Mouse (Mus musculus): ENCODE measurements around the gene Rpp38. TPM values are rescaled to one million over a fixed set of nuclear protein-coding genes. Genes with fewer than 3 reads are reported as not detected.

The Rpp38 gene
- 7.6 and 7.9 TPM in 2 replicates for total RNA-seq (2015)
- total RNA-seq (2017), result 1.5 and 1.7 TPM in 2 replicates

DNA sequence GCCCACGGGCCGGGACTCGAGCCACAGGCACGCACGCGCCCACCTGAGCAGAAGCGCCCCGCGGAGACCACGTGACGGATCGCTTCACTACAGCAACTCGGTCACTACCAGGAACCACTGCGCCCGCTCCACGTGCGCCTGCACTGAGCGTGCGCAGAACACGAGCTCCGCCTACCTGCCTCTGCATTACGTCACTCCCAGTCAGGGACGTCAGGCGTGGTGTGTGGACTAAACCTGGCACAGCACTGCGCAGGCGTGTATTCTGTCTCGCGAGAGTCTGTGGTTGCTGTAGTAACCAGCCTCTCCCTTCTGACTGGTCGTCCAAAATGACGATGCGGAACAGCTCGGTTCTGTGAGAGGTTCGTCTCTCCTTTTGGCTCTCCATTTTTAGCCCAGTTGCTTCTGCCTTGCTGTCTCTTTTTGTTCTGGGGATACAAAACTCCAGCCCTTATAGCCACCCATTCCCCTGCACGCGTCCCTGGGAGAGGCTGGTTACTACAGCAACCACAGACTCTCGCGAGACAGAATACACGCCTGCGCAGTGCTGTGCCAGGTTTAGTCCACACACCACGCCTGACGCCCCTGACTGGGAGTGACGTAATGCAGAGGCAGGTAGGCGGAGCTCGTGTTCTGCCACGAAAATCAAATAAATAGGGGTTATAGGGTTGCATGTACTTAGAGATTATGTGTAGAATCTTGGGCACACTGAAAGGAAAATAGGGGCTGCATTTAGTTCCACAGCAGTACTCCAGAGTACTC, at the start of gene Rpp38:
Gene Rpp38, minus strand, starts transcription at position 160 of the 759 bp plus-strand sequence.
- peak; percentile 88 for ATAC-seq (ENCODE audit: poor library complexity, severe bottlenecking)

DNA sequence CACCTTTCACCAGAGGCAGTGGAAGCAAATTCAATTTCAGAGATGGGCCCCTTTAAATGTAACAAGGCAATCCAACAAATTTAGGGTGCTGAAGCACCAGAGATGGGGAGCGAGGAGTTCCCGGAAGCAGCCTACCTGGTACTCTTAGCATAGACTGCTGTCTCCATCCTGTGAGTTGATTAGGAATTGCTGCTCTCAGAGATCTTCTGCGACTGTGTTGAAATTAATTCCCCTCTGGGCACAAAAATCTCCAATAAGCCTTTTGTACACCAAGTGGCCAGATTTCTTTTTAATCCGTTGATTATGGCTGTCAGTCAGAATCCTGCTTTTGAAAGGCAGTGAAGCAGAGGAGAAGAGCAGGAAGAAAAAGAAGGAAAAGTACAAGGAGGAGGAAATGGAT, 32.7 kb upstream of the Rpp38 start:
- ATAC-seq (ENCODE audit: poor library complexity, severe bottlenecking), result no peak

DNA sequence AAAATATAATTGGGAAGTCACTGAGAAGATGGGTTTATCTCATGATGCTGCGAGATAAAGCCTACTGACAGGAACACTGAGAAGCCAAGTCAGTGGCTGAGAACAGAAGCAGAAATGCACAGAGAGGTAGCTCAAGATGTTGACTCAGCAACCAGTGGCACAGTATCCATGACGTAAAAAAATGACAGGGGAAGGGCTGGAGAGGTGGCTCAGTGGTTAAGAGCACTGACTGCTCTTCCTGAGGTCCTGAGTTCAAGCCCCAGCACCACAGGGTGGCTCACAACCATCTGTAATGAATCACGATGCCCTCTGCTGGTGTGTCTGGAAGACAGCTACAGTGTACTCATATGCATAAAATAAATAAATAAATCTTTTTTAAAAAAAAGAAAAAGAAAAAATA, 28.6 kb upstream of the Rpp38 start:
- ATAC-seq (ENCODE audit: poor library complexity, severe bottlenecking), result no peak

DNA sequence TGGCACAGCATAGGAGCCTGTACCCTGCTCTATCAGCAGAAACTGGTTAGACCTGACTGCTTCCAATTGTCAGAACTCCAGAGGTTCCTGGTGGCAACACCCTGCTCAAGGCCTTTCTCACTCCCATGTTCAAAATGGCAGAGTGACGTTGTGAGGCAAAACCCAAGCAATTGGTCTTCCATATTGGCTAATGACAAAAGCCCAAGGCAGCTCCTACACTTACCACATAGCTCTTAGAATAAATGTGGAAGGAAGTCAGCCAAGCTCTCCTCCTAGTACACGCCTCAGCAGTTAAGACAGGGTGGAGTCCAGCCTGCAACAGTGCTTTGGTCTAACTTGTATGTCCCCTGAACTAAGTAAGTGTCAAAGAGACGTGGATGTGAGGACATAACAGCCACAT, 25.4 kb upstream of the Rpp38 start:
- no peak for ATAC-seq (ENCODE audit: poor library complexity, severe bottlenecking)

DNA sequence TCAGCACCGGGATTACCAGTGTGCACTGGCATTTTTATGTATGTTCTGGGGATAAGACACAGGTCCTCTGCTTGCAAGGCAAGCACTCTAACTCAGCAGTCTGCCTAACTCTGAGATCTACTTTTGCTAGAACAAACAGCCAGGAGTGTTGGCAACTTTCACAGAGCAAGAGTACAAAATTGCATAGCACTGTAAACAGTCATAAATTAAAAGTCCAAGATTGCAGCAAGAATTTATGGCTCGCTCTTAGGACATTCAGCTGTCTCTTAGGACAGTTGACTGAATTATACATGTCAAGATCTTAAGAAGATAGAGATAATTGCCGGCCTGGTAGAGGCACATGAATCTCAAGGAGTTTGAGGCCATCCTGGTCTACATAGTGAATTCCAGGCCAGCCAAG, 23.9 kb upstream of the Rpp38 start:
- no peak for ATAC-seq (ENCODE audit: poor library complexity, severe bottlenecking)

DNA sequence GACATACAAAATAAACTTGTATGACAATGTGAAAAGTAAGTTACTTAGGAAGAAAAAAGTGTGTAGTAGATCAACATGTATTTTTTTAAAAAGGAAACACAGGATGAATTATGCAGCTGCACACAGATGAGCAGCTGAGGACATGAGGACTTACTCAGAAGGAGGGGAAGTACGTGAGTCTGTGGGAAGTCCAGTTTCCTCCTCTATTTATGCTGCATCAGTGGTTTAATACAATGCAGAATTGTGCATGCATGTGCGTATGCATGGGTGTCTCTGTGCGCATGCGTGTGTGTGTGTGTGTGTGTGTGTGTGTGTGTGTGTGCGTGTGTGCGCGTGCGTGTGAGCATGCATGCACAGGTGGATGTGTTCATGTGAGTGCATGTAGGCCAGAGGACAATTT, 23.4 kb upstream of the Rpp38 start:
- no peak for ATAC-seq (ENCODE audit: poor library complexity, severe bottlenecking)

DNA sequence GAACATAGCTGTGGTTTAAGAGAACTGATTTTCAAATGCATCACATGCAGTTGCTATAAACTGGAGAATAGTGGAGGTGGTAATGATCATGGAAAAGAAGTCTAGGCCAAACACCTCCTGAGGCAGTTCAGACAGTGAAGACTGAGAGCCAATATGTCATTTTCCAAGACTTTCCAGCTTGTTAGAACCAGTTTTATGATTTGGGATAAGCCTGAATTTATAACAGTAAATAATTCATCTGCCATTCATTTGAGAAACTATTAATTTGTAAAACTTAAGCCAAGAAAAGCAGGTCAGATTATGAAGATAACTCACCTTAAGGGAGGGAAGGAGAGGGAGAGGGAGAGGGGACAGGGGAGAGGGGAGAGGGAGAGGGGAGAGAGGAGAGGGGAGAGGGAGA, 20.7 kb upstream of the Rpp38 start:
- no peak for ATAC-seq (ENCODE audit: poor library complexity, severe bottlenecking)

DNA sequence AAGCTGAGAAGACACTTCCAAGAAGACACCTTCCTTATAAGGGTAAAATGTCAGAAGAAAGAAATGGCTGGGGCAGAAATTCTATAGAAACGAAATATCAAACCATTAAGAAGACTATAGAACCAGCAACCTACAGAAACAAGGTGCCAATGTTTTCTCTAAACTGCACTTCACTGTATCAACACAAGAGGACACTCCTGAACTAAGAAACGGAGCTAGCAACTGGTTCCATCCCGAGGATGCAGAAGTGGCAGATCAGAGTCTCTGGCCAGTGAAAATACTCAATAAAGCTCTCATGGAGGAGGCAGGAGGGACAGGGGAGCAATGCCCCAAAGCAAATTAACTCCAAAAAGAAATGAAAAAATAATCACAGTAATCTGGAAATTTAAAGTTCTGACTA, 16.5 kb upstream of the Rpp38 start:
- 0 out of 2 replicates have a peak, but pooled peaks have one; percentile 47 for ATAC-seq (ENCODE audit: poor library complexity, severe bottlenecking)

DNA sequence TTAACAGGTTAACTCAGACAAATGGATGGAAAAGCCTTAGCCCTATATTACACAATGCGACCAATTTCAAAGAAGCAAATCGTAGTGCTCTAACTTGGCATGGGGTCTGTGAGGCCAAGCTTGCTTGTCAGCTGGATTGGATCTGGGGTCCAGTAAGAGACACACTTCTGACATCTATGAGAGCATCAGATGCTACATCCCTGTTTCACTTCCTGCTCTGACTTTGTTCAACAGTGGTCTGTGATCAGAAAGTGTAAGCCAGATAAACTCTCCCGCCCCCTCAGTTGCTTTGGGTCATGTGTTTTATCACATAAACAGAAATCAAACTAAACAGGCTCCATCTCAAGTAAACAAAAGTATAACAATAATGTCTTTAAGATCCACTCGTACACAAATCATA, 16.0 kb upstream of the Rpp38 start:
- ATAC-seq (ENCODE audit: poor library complexity, severe bottlenecking), result no peak

DNA sequence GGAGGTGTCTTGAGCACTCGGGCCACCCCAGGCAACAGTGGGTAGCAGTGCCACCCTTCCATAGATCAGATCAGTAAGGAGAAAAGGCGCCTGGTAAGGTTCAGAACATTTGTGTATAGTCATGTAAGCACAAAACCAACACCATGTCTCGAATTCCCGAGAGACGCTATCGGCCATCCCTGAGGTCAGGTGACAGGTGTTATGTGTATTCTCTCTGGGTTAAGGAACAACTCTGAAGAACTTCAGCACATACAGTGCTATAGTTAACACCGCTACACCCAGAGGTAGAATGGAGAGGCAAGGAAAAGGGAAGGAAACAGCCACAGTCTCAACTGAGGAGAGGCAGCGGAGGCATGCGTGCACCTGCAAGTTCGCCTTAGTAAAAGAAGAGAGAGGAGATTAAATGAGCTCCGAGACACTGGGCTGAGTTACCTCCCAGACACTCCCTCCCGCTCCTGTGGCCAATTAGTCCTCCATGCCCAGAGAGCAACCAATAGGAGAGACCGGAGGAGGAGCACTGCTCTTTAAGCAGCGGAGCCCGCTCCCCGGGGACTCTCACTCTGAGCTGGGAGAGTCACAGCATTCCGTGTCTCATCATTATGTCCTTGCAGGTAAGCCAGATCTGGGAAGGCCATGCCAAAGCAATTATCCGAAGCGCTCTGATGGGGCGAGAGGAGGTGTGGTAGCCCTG, 3.3 kb upstream of the Rpp38 start, which contains the start of gene Acbd7:
Gene Acbd7, plus strand, starts transcription at position 558 of the 691 bp plus-strand sequence.
- peak; percentile 26 for ATAC-seq (ENCODE audit: poor library complexity, severe bottlenecking)

DNA sequence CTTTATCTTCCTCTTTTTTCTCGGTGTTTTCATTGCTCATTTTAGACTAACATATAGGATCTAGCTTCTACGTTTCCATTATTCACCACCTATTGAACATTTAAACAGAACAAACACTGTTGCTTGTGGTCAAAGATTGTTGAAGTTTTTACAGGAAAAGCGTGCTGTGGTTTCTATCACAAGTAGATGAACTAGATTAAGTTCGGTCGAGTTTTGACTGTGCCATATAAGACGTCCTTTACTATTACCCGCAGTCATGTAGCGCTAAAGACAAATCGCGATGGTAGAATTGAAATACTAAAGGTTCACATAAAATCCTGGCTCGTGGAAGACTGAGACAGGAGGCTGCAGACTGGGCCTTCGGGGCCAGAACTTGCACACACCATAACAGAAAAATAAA, 1.3 kb upstream of the Rpp38 start:
- ATAC-seq (ENCODE audit: poor library complexity, severe bottlenecking), result no peak

DNA sequence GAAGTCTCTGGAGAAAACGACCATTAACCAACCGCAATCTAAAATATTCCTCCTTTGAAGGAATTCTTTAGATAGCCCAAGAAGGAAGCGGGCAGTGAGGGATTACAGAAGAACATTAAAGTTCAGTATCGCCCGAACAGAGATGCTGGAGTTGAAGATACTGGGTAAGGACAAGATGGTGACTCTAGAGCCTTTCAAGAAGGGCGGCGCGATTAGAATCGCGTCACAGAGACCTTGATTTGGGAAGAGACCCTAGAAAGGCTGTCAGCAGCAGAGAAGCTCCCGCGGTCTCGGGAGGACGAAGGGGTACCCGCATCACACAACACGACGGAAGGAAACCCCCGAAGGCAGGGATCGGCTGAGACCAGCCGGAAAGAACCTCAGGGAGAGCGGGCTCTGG, 387 bp downstream of the Rpp38 start:
- no peak; the same call in 1 of the 2 replicates for ATAC-seq (ENCODE audit: poor library complexity, severe bottlenecking)

DNA sequence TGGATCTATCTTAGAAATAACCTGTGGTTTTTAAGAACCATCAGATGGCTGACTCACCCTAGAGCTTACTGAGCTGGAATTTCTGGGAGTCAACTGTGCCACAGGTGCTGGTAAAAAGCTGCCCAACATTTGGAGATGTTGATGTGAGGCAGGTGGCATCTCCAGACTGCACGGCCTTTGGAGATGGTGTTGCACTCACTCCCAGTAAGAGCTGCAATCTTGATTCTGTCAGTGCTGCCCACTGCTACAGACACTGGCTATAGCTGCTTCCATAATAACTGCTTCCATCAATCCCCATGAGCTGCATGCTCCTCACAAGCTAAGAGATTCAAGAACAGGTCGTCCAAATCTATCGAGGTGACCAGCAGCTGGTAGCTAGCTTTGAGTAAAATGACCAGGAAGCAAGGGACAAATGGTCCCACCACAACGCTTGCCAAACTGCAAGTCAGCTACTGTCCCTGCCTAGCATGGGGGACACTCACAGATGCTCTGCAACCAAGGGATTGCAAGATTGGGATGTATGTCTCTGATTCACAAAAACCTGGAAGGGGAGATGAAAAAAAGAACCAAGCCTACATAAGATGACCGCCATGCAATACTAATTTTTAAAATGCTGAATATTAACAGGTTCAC, 1.3 kb downstream of the Rpp38 start:
- ATAC-seq (ENCODE audit: poor library complexity, severe bottlenecking), result no peak

DNA sequence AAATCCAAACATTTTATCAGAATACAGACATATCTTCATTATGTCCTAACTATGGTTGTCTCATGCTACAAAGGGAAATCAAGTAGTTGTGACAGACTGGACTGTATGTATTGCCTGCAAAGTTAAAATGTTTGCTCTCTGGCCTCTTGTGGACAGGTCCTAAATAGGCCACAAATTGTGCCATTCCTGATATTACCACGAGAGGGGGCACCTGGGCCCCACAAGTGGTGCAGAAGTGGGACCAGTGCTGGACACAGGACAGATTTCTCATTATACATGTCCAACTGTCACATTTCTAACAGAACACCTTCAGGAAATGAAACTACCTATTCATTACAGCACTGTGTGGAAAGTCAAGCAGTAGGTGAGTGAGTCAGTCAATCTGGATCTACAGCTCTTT, 5.1 kb downstream of the Rpp38 start:
- peak; percentile 84 for ATAC-seq (ENCODE audit: poor library complexity, severe bottlenecking)

DNA sequence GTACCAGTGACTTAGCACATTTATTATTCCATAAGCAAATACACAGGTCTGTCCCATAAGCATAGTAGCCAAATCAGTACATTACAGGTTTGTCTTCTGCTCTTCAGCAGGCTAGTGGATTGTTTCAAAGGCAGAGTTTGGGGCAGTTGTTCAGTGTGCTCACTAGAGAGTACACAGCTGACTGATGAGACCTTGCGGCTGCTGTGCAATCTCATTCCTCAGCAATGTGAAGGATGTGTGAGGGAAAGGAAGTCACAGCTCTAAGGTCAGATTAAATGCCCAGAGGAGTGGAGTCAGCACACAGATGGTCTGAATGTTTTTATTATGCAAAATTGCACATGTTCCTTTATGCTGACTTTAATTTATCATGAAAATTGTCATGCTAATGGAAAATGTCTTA, 5.9 kb downstream of the Rpp38 start:
- ATAC-seq (ENCODE audit: poor library complexity, severe bottlenecking), result no peak

DNA sequence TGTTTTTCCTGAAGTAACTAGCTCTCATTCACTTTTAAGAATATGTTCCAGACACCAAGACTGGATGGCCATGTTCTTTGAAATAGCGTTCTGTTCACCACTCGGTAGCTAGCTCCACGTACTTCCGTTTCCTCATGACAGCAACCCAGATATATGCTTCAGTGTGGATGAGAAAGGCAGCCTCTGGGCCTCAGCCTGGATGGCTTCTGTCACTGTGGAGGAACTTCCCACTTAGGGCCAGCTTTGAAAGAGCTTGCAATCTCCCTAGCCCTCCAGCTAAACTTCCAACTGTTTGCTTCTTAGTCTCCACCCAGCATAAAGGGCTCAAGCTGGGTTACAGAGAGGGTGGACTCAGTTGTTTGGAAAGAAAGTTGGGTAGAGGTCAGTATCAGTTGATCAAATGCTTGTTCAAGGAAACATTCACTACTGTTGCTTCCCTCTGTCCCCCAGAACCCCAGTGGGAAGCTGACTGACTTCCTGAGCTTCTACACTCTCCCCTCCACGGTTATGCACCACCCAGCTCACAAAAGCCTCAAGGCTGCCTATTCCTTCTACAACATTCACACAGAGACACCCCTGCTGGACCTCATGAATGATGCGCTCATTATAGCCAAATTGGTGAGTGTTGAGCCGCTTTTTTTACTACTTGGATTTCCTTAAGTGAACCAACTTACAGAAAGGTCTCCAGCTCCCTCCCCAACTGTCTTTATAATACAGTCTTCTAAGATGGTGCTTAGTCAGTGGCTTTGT, 7.9 kb downstream of the Rpp38 start:
- ATAC-seq (ENCODE audit: poor library complexity, severe bottlenecking), result no peak

DNA sequence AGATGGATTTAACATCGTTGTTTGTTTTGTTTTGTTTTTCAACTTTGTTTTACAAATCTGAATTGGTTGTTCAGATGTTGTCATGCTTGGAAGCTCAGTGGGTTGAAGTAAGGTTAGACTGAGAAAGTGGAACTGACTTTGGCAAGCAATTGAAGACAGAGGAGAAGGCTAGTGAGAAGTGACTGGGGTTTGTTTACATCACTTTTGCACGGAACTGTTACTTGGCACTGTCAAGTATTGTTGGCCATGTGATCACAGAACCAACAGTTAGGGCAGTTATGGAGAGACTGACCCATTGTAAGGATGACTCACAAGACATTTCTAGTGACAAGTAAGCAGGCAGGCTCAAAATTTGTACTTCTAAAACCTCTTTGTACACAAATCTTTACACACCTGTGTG, 9.3 kb downstream of the Rpp38 start:
- ATAC-seq (ENCODE audit: poor library complexity, severe bottlenecking), result no peak

DNA sequence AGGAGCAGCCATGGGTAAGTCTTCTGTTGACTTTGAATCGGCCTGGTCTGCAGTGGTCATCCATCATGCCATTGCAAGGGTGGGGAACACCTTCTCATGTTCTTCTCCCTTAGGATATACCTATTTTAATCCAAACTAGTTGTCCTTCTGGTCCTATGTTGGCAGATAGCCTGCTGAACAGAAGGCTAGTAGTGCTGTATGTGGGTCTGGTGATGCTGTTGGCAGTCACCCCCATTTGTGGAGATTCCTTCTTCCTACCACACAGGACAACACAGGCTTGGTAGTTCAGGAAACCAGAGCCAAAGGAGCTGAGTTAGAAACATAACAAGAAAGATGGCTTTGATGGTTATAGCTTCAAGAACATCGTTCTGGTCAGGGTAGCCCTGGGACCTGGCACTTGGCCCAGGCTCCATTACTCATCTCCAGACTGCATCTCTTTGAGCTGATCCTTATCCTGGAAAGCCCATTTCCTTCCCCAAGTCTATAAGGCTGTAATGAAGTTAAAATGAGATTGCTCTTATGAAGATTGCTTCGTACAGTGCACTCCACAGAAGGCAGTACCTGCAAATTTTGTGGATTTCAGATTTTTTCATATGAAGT, 26.9 kb downstream of the Rpp38 start:
- no peak for ATAC-seq (ENCODE audit: poor library complexity, severe bottlenecking)

DNA sequence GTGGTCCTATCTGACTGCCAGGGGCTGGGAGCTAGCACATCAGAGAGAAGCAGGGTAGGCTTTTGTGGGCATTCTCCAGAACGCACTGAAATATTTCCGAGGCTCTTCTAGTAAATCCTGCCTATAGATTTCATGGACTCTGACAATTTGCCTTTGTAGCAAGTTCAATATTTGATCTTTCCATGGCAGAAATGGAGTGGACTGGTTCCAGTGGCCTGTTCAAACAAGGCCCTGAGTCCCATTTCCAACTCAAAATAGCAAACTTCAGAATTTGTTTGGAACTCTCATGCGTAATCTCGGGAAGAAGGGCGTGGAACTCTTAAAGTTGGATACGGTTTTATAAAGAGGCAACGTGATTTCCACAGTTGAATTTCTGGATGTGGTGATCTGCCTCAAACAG, 36.6 kb downstream of the Rpp38 start:
- no peak for ATAC-seq (ENCODE audit: poor library complexity, severe bottlenecking)

DNA sequence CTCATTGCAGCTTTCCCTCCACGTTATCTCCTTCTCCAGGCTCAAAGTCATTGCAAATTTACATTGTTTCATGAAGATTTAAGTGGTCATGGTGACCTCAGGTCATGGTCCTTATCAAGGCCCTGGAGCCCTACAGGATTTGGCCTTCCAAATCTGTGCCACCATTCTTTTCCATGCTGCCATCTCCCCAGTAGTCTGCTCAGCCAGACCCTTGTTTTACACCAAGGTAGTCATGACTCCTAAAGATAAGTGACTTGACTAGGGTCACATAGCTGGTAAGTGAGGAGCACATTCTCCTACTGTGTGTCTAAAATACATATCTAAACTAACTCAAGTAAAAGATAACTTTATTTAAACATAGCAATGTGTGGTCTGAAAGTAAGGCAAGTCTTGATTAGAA, 40.3 kb downstream of the Rpp38 start:
- ATAC-seq (ENCODE audit: poor library complexity, severe bottlenecking), result no peak

DNA sequence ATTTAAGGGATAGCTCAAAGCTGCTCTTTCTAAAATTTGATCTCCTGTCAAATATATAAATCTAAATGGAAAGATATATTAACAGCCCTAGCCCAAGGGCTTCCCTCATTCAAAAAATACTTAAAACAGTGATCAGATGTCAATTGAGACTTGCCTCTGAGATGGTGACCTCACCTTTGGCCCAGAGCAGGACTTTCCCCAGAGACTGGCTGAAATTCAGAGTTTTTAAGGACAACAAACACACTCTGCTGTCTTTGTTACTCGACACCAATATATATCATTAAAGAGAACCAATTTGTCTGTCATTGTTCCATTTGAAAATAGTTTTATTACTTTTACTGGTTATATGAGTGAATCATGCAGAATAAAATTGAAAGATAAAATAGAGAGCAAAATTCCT, 42.9 kb downstream of the Rpp38 start:
- ATAC-seq (ENCODE audit: poor library complexity, severe bottlenecking), result no peak
